Mouse (Mus musculus): ENCODE data around the gene Bmper. TPM values are rescaled to one million over a fixed set of nuclear protein-coding genes. Genes with fewer than 3 reads are reported as not detected.
A peak's percentile ranks its signal among the peaks of the same experiment; 100 is the strongest.

Bmper gene
- polyA plus RNA-seq, 1 experiment from 2014 or later: 6.0 TPM

DNA sequence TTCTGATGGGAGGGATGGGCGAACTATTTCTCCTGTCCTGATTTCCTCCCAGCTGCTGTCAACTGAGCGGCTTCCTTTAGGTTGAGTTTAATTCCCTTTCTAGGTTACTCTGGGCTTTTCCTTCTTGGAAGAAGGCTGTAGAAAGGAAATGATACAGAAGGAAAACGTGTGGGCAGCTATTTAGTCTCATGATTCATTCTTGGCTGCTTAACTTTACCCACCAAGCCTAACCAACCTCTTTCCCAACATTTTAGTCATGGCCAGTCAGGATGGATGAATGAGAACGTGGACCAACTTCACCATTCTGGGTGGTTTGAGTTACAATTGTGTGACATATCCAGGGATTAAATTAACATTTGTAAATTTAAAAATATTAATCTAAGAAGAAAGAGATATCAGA is 263.0 kb downstream of the Bmper start:
- no peak for ATAC-seq (ENCODE audit: low FRiP score)
- H3K9me3 ChIP-seq: no peaks in the 10 kb centered on the region
- H3K4me1 ChIP-seq (replicated peaks): peaks cover 7% of the 10 kb centered on the region; the same call in 1 of the 2 replicates
- no peak overlapping the region for H3K9ac ChIP-seq
- no peaks in the 10 kb centered on the region for H3K36me3 ChIP-seq
- H3K4me3 ChIP-seq: no peak overlapping the region
- H3K27me3 ChIP-seq: no peaks in the 10 kb centered on the region
- H3K27ac ChIP-seq: no peak overlapping the region
- 74% methylated on average over 4 of the region's 4 CpGs for WGBS
- H3K4me2 ChIP-seq: no peak overlapping the region

- Histone ChIP-seq H3K4me1 (replicated peaks) (peaks cover 7% of the 10 kb centered on the region; the same call in 1 of the 2 replicates), H3K27me3 (no peaks in the 10 kb centered on the region), H3K9ac (no peak overlapping the region), H3K4me2 (no peak overlapping the region), H3K27ac (no peak overlapping the region), H3K36me3 (no peaks in the 10 kb centered on the region), H3K9me3 (no peaks in the 10 kb centered on the region), H3K4me3 (no peak overlapping the region)
- WGBS: 28% methylated on average over 5 of the region's 5 CpGs
- ATAC-seq (ENCODE audit: low FRiP score): peak; percentile 73; the same call in 1 of the 2 replicates
Measured at GRCm38 (mm10) chr9:23486725-23487378, 264.0 kb downstream of the Bmper start.

GRCm38 (mm10) chr9:23488265-23488664 is 265.4 kb downstream of the Bmper start:
- H3K4me3 ChIP-seq: no peak overlapping the region
- 92% methylated on average over 5 of the region's 5 CpGs for WGBS
- peaks cover 7% of the 10 kb centered on the region; the same call in 1 of the 2 replicates for H3K4me1 ChIP-seq (replicated peaks)
- no peak for ATAC-seq (ENCODE audit: low FRiP score)
- H3K9ac ChIP-seq: no peak overlapping the region
- H3K36me3 ChIP-seq: no peaks in the 10 kb centered on the region
- no peaks in the 10 kb centered on the region for H3K27me3 ChIP-seq
- no peaks in the 10 kb centered on the region for H3K9me3 ChIP-seq
- no peak overlapping the region for H3K4me2 ChIP-seq
- no peak overlapping the region for H3K27ac ChIP-seq

- no peak for ATAC-seq (ENCODE audit: low FRiP score)
- WGBS: 94% methylated on average over 4 of the region's 4 CpGs
Measured at GRCm38 (mm10) chr9:23495400-23495799, 272.5 kb downstream of the Bmper start.

DNA sequence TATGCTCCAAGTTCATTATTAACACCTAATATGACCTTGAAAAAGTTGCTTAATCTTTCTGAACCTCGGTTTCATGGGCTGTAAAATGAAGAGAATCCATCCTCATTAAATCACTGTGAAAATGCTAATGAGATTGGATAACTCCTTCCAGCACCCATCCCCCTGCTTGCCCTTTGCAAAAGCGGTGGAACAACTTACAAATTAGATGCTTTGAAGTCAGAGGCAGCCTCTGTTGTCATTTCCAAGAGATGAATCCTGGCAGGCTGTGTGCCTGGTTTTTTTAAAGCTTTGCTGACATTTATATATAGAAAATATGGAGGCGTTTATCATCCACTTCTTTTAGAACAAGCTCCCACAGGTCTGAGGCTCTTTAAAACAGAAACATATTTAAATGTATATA is 274.8 kb downstream of the Bmper start:
- WGBS: 23% methylated on average over 3 of the region's 3 CpGs
- Histone ChIP-seq H3K9me3 (no peaks in the 10 kb centered on the region), H3K9ac (no peak overlapping the region), H3K4me1 (replicated peaks) (peaks cover 7% of the 10 kb centered on the region), H3K27me3 (no peaks in the 10 kb centered on the region), H3K4me2 (no peak overlapping the region), H3K36me3 (no peaks in the 10 kb centered on the region), H3K27ac (no peak overlapping the region), H3K4me3 (no peak overlapping the region)
- ATAC-seq (ENCODE audit: low FRiP score): no peak

More at GRCm38 (mm10) chr9:23495400-23495799, 272.5 kb downstream of the Bmper start:
- H3K36me3 ChIP-seq: no peaks in the 10 kb centered on the region
- H3K27ac ChIP-seq: no peak overlapping the region
- H3K9ac ChIP-seq: no peak overlapping the region
- peaks cover 7% of the 10 kb centered on the region for H3K4me1 ChIP-seq (replicated peaks)
- H3K27me3 ChIP-seq: no peaks in the 10 kb centered on the region
- H3K4me3 ChIP-seq: no peak overlapping the region
- no peak overlapping the region for H3K4me2 ChIP-seq
- no peaks in the 10 kb centered on the region for H3K9me3 ChIP-seq

DNA sequence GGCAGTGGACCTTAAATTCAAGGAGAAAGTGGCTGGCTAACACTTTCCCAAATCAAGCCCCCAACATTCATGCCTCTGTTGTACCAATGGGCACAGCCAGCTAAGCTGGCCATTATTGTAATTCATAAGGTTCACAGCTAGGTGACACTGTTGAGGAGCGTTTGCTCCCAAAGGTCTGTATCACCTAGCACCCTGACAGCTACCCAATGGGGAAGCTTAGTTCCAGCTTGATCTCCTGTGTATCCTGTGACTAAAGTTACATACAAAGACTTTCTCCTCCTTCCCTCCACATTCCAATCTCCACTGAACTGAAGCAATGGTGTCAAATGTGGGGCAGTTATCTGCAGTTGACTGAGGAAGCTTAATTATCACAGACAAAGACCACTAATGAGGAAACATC is 311.0 kb downstream of the Bmper start:
- ATAC-seq (ENCODE audit: low FRiP score): no peak
- H3K36me3 ChIP-seq: no peaks in the 10 kb centered on the region
- no peak overlapping the region for H3K4me3 ChIP-seq
- H3K27ac ChIP-seq: no peak overlapping the region
- WGBS: 33% methylated on average over 1 of the region's 1 CpGs
- H3K4me1 ChIP-seq (replicated peaks): no peaks in the 10 kb centered on the region
- no peaks in the 10 kb centered on the region for H3K27me3 ChIP-seq
- no peak overlapping the region for H3K4me2 ChIP-seq
- H3K9me3 ChIP-seq: no peaks in the 10 kb centered on the region
- no peak overlapping the region for H3K9ac ChIP-seq
